Mouse (Mus musculus): ENCODE results near the gene Dynlt1c. TPM values are rescaled to one million over a fixed set of nuclear protein-coding genes. Genes with fewer than 3 reads are reported as not detected.
"Not testable (repeated sequence)": the region's sequence is repeated elsewhere in the genome, so short reads cannot be mapped to it uniquely, and the experiment has no call there.

The Dynlt1c gene
- 53.2 and 55.0 TPM in 2 replicates for polyA plus RNA-seq (2016; fragmentation: Nextera tagmentation; extraction: Ambion mirVana)

DNA sequence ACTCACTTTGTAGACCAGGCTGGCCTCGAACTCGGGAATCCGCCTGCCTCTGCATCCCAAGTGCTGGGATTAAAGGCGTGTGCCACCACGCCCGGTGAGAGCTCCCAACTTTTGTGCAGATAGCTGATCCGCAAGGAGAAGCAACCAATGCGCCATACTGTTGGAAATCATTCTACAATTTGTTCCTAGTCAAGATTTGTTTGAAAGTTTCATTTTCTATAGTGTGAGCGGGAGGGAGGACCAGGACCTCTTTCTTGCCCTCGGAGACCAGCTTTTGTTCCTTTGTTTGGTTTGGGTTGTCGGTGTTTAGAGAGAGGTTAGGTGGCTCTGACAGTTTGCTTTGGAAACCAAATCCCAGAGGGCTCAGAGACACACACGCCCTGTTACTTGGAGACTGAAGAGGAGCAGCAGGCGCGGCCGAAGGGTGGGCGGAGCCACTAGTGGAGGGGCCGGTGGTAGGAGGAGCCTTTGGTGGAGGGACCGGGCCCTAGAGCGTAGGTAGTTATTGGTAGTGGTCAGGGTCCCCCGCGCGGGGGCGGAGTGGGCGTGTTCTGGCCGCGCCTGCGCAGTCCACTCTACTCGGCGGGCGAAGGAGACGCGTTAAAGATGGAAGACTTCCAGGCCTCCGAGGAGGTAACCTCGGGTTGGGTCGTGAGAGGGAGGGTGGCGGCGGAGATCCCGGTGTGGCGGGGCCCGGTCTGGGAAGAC is at the start of gene Dynlt1c:
TSS of gene Dynlt1c (plus strand) at position 468 of the 708 bp plus-strand sequence.
- H3K9me3 ChIP-seq; H3K9ac ChIP-seq; H3K4me1 ChIP-seq; H3K27ac ChIP-seq; H3K27me3 ChIP-seq; H3K36me3 ChIP-seq (replicated peaks): not testable (repeated sequence)
- Histone ChIP-seq H3K4me3 (replicated peaks) (peak within 1 kb of the TSS; percentile 37), H3K4me2 (peak within 1 kb of the TSS; percentile 45)
- ATAC-seq (ENCODE audit: low FRiP score) = peak; percentile 97
- WGBS = 18% methylated on average over 25 of the region's 40 CpGs

DNA sequence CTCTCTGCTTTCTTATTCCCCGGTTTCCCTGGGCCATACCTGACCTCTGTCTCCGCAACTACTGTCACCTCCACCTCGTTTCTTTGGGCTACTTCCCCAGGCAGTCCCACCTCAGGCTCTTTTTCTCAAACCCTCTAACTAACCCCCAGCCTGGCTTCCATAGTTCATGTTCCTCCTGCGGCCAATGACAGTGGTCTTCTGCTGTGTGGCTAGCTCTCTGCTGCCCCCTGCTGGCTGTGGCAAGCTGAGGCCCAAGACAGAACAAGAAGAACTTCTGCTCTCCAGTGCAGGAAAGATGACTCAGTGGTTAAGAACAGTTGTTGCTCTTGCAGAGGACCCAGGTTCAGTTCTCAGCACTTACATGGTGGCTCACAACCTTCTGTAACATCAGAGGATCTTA is 47.7 kb upstream of the Dynlt1c start:
- not testable (repeated sequence) for H3K27ac ChIP-seq

DNA sequence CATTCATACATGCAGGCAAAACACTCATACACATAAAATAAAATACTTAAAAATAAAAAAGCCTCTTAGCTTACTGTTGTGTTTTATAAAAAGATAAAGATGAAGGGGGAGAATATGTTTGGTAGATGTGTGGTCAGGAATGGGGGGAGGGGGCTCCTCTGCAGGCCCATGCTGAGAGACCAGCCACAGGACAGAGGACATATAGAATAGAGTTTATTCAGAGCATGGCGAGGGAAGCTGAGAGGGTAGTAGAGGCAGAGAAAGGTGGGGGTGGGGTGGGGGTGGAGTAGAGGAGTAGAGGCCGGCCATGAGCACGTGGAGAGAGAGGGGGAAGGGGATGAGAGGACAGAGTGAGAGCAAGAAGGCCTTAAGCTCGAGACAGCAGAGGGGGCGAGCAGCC is 47.2 kb upstream of the Dynlt1c start:
- H3K27ac ChIP-seq; H3K36me3 ChIP-seq (replicated peaks); H3K4me1 ChIP-seq; ATAC-seq (ENCODE audit: low FRiP score); H3K4me2 ChIP-seq; H3K4me3 ChIP-seq (replicated peaks); H3K9ac ChIP-seq; H3K9me3 ChIP-seq; H3K27me3 ChIP-seq: not testable (repeated sequence)
- no CpG with 5 or more reads among the region's 5 CpGs for WGBS

More for the DNA sequence above, 47.7 kb upstream of the Dynlt1c start:
- H3K4me3 ChIP-seq (replicated peaks); H3K9ac ChIP-seq; H3K27me3 ChIP-seq; H3K36me3 ChIP-seq (replicated peaks); H3K4me2 ChIP-seq; H3K9me3 ChIP-seq; H3K4me1 ChIP-seq: not testable (repeated sequence)
- peak; percentile 70 for ATAC-seq (ENCODE audit: low FRiP score)
- no CpG with 5 or more reads among the region's 4 CpGs for WGBS

- H3K9ac ChIP-seq; H3K27ac ChIP-seq; H3K4me2 ChIP-seq; H3K4me1 ChIP-seq; H3K36me3 ChIP-seq (replicated peaks); H3K27me3 ChIP-seq; H3K4me3 ChIP-seq (replicated peaks); H3K9me3 ChIP-seq: not testable (repeated sequence)
- peak; percentile 34; the same call in 1 of the 2 replicates for ATAC-seq (ENCODE audit: low FRiP score)
- no CpG with 5 or more reads among the region's 4 CpGs for WGBS
Observed at GRCm38 (mm10) chr17:6559447-6560133, 41.9 kb upstream of the Dynlt1c start.

GRCm38 (mm10) chr17:6564866-6565265 is 36.6 kb upstream of the Dynlt1c start:
- not testable (repeated sequence) for H3K27ac ChIP-seq

DNA sequence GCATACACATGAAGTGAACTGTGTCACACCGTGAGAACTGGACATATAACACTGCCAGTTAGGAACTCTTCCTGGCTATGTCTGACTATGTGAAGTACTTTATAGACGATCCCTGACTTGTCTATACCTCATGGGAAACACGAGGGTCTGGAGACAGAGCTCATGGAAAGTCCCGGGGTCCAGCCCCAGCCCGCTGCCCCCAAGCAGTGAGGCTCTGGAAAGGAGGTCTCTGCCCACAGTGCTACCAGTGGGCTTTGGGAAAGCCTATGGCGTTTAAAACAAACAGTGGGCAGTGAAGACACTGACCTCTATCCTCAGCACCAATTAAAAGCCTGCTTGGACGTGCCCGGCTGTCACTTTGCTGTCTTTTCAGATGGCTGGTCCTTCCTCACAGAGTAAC is 33.6 kb upstream of the Dynlt1c start:
- H3K4me1 ChIP-seq; H3K4me3 ChIP-seq (replicated peaks); H3K27me3 ChIP-seq; H3K9ac ChIP-seq; H3K9me3 ChIP-seq; H3K4me2 ChIP-seq; H3K27ac ChIP-seq; H3K36me3 ChIP-seq (replicated peaks); ATAC-seq (ENCODE audit: low FRiP score): not testable (repeated sequence)
- WGBS = 76% methylated on average over 6 of the region's 8 CpGs

More at GRCm38 (mm10) chr17:6564866-6565265, 36.6 kb upstream of the Dynlt1c start:
- not testable (repeated sequence) for H3K4me3 ChIP-seq (replicated peaks); H3K4me1 ChIP-seq; H3K9me3 ChIP-seq; H3K36me3 ChIP-seq (replicated peaks); ATAC-seq (ENCODE audit: low FRiP score); H3K9ac ChIP-seq; H3K27me3 ChIP-seq; H3K4me2 ChIP-seq
- 92% methylated on average over 3 of the region's 3 CpGs for WGBS

DNA sequence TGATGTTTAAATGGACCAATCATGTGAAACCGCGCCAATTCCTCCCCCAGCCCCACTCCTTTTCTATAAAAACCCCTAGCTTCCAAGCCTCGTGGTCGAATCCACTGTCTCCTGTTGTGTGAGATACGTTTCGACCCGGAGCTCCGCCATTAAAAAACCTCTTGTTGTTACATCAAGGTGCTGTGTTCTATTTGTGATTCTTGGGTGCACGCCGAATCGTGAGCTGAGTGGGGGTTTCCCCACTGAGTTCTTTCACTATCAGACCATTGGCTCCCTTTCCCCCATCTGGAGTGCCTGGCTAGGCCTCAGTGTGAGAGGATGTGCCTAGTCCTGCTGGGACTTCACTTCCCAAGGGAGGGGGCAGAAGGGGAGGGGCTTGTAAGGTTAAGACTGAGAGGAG is 30.2 kb upstream of the Dynlt1c start:
- not testable (repeated sequence) for H3K27ac ChIP-seq; H3K9me3 ChIP-seq; H3K9ac ChIP-seq; ATAC-seq (ENCODE audit: low FRiP score); H3K4me2 ChIP-seq; H3K36me3 ChIP-seq (replicated peaks); H3K4me1 ChIP-seq; H3K4me3 ChIP-seq (replicated peaks); H3K27me3 ChIP-seq
- 91% methylated on average over 11 of the region's 11 CpGs for WGBS

- H3K9ac ChIP-seq; H3K36me3 ChIP-seq (replicated peaks); H3K9me3 ChIP-seq; H3K4me1 ChIP-seq; ATAC-seq (ENCODE audit: low FRiP score); H3K4me2 ChIP-seq; H3K27ac ChIP-seq; H3K4me3 ChIP-seq (replicated peaks); H3K27me3 ChIP-seq: not testable (repeated sequence)
- no CpG with 5 or more reads among the region's 1 CpGs for WGBS
Observed at GRCm38 (mm10) chr17:6572202-6572601, 29.3 kb upstream of the Dynlt1c start.

DNA sequence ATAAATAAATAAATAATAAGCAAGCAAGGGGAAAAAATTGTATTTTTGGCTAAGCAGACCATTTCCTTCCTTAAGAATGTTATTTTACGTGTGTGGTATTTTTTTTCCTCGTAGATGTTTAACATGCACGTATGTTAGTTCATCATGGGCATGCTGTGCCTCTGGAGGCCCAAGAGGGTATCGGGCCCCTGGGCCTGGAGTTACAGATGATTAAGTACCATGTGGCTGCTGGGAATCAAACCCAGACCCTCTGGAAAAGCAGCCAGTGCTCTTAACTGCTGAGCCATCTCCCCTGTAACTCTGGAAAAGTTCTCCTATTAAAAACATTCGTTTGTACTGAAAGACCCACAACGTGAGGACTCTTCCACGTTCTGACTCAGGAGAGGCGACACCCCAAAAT is 26.1 kb upstream of the Dynlt1c start:
- not testable (repeated sequence) for H3K9me3 ChIP-seq; ATAC-seq (ENCODE audit: low FRiP score); H3K4me2 ChIP-seq; H3K36me3 ChIP-seq (replicated peaks); H3K4me3 ChIP-seq (replicated peaks); H3K4me1 ChIP-seq; H3K27ac ChIP-seq; H3K9ac ChIP-seq; H3K27me3 ChIP-seq
- 94% methylated on average over 8 of the region's 8 CpGs for WGBS

GRCm38 (mm10) chr17:6588672-6589071 is 12.8 kb upstream of the Dynlt1c start:
- H3K36me3 ChIP-seq (replicated peaks); H3K4me2 ChIP-seq; H3K4me3 ChIP-seq (replicated peaks); H3K4me1 ChIP-seq; H3K9me3 ChIP-seq; H3K9ac ChIP-seq; H3K27me3 ChIP-seq; H3K27ac ChIP-seq; ATAC-seq (ENCODE audit: low FRiP score): not testable (repeated sequence)
- WGBS = no CpG with 5 or more reads among the region's 6 CpGs

DNA sequence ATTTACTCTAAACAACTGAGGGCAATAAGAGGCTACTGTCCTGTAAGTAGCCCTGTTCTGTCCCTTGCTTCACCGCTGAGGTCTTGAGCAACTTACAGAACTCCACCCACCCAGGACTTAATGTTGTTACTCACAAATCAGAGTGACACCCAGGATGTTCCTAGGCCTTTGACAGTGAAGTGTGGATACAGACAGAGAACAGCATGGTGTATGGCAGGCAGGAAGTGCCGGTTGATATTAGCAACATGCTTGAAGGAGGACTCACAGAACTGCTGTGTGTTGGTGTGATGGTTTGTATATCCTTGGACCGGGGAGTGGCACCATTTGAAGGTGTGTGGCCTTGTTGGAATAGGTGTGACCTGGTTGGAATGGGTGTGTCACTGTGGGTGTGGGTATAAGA is 9.4 kb upstream of the Dynlt1c start:
- H3K4me1 ChIP-seq; H3K4me3 ChIP-seq (replicated peaks); H3K4me2 ChIP-seq; ATAC-seq (ENCODE audit: low FRiP score); H3K27ac ChIP-seq; H3K27me3 ChIP-seq; H3K9me3 ChIP-seq; H3K36me3 ChIP-seq (replicated peaks); H3K9ac ChIP-seq: not testable (repeated sequence)
- WGBS = 93% methylated on average over 2 of the region's 3 CpGs

DNA sequence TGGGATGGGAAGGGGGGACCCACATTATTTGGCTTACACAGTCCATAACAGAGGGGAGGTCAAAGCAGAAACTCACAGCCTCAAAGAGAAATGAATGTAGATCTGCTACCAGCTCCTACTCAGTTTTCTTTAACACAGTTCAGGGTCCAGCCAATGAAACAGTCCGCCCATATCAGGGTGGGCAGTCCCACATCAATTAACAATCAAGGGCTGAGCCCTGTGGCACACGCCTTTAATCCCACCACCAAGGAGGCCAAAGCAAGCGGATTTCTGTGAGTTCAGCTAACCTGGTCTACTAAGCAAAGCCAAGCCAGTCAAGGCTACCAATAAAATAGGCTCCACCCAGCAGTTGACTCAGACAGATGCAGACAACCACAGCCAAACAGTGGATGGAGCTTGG is 7.6 kb upstream of the Dynlt1c start:
- H3K9ac ChIP-seq; ATAC-seq (ENCODE audit: low FRiP score); H3K27me3 ChIP-seq; H3K4me1 ChIP-seq; H3K36me3 ChIP-seq (replicated peaks); H3K4me3 ChIP-seq (replicated peaks); H3K9me3 ChIP-seq; H3K4me2 ChIP-seq; H3K27ac ChIP-seq: not testable (repeated sequence)
- 53% methylated on average over 3 of the region's 3 CpGs for WGBS
